Mouse (Mus musculus) heart, embryonic 14.5 days (tissue): ENCODE results near the gene Scaf1. TPM values are rescaled to one million over a fixed set of nuclear protein-coding genes. Genes with fewer than 3 reads are reported as not detected.
A peak's percentile ranks its signal among the peaks of the same experiment; 100 is the strongest.

Source experiments
- ATAC-seq: fragments of 200-750 bp; cut with Nextera tagmentation; 2 replicates; pipeline ENCODE4 v1.8.0; 2017; ENCODE audit warnings: low read depth, moderate TSS enrichment; ENCODE audit not compliant: insufficient number of reproducible peaks, insufficient read depth, low FRiP score
- H3K27ac ChIP-seq, 2 experiments: fragments of 200-500 bp in 1 of 2; fragments of 300-500 bp in 1 of 2; sonication (generic) in 1 of 2; replicated peaks in 1 of 2; 2 replicates each; pipeline ENCODE4 v1.5.1; 2012 to 2014; ENCODE audit warnings: low read depth in 2 of 2, low read length in 2 of 2, control low read depth in 1 of 2, mild to moderate bottlenecking in 1 of 2, mixed read lengths in 1 of 2; ENCODE audit not compliant: control insufficient read depth in 1 of 2, insufficient read depth in 1 of 2
- H3K27me3 ChIP-seq: fragments of 300-500 bp; sonication (generic); 2 replicates; pipeline ENCODE4 v1.6.1; 2014; ENCODE audit warnings: mild to moderate bottlenecking, low read length, control low read depth; ENCODE audit not compliant: control insufficient read depth, insufficient read depth
- H3K36me3 ChIP-seq: fragments of 300-500 bp; sonication (generic); 2 replicates; pipeline ENCODE4 v1.6.1; 2014; ENCODE audit warnings: mild to moderate bottlenecking, control low read depth, low read length, mixed read lengths; ENCODE audit not compliant: control insufficient read depth, insufficient read depth
- H3K4me1 ChIP-seq, 2 experiments: fragments of 200-500 bp in 1 of 2; fragments of 300-500 bp in 1 of 2; sonication (generic) in 1 of 2; 2 replicates each; pipeline ENCODE4 v1.6.1; 2012 to 2014; ENCODE audit warnings: low read length in 2 of 2, control low read depth in 1 of 2, mixed read lengths in 1 of 2; ENCODE audit not compliant: control insufficient read depth in 2 of 2, insufficient read depth in 2 of 2
- H3K4me2 ChIP-seq: fragments of 300-500 bp; sonication (generic); 2 replicates; pipeline ENCODE4 v1.6.1; 2014; ENCODE audit warnings: mild to moderate bottlenecking, low read length
- H3K4me3 ChIP-seq, 2 experiments: fragments of 200-500 bp in 1 of 2; fragments of 300-500 bp in 1 of 2; sonication (generic) in 1 of 2; 2 replicates each; pipeline ENCODE4 v1.5.1; 2012 to 2014; ENCODE audit warnings: low read length in 2 of 2, mild to moderate bottlenecking in 2 of 2, control low read depth in 1 of 2, low read depth in 1 of 2, moderate library complexity in 1 of 2; ENCODE audit not compliant: control insufficient read depth in 1 of 2, insufficient read depth in 1 of 2
- H3K9ac ChIP-seq: fragments of 300-500 bp; sonication (generic); 2 replicates; pipeline ENCODE4 v1.6.1; 2014; ENCODE audit warnings: mild to moderate bottlenecking, low read length
- H3K9me3 ChIP-seq: fragments of 300-500 bp; sonication (generic); 2 replicates; pipeline ENCODE4 v1.6.1; 2016; ENCODE audit warnings: low read length, control low read depth; ENCODE audit not compliant: control insufficient read depth
- WGBS: fragments of 180-500 bp; shearing (Covaris S2); extraction: QIAGEN DNeasy Blood & Tissue Kit; methylation state at CpG from one replicate; pipeline ENCODE4 v1.1.7; 2014; 5-methylcytosine and 5-hydroxymethylcytosine counted together
- polyA plus RNA-seq: library from polyadenylated mRNA; unstranded; fragments of >200 nt; fragmentation: Nextera tagmentation; extraction: Ambion mirVana; gene quantifications from 2 replicates; pipeline ENCODE4 v1.2.1, GENCODE M21; 2014

The Scaf1 gene
- polyA plus RNA-seq, 1 experiment from 2014 or later, result 36.2 TPM

- no peak overlapping the region for H3K9ac ChIP-seq
- WGBS, result 61% methylated on average over 14 of the region's 14 CpGs
- H3K4me3 ChIP-seq, result no peak overlapping the region
- peaks cover 7 to 8% of the 10 kb centered on the region in 2 experiments; a peak in 3 of 4 replicates for H3K4me1 ChIP-seq
- no peak overlapping the region for H3K27ac ChIP-seq
- H3K36me3 ChIP-seq, result no peaks in the 10 kb centered on the region
- ATAC-seq, result no peak
- H3K4me2 ChIP-seq, result no peak overlapping the region
- no peaks in the 10 kb centered on the region for H3K27me3 ChIP-seq
- no peaks in the 10 kb centered on the region for H3K9me3 ChIP-seq
Observed at GRCm38 (mm10) chr7:45056329-45056971, 40.3 kb upstream of the Scaf1 start.

- WGBS, result under 1% methylated on average over 33 of the region's 33 CpGs
- peak overlapping the region; percentile 92 for H3K9ac ChIP-seq
- no peaks in the 10 kb centered on the region for H3K9me3 ChIP-seq
Observed at GRCm38 (mm10) chr7:45053931-45054510, 37.9 kb upstream of the Scaf1 start.

GRCm38 (mm10) chr7:45053117-45053930 lies 37.2 kb upstream of the Scaf1 start:
- peak; percentile 58 for ATAC-seq
- Histone ChIP-seq H3K36me3 (peaks cover 25% of the 10 kb centered on the region), H3K4me1 (peaks cover 7 to 14% of the 10 kb centered on the region in 2 experiments; a peak in 3 of 4 replicates), H3K4me3 (peak overlapping the region; percentile 75 to 99), H3K9ac (peak overlapping the region; percentile 92), H3K27ac (peak overlapping the region; percentile 97), H3K9me3 (no peaks in the 10 kb centered on the region), H3K27me3 (no peaks in the 10 kb centered on the region), H3K4me2 (peak overlapping the region; percentile 97)
- under 1% methylated on average over 21 of the region's 59 CpGs for WGBS

More at GRCm38 (mm10) chr7:45053931-45054510, 37.9 kb upstream of the Scaf1 start:
- Histone ChIP-seq H3K4me1 (peaks cover 7 to 14% of the 10 kb centered on the region in 2 experiments; a peak in 3 of 4 replicates), H3K36me3 (peaks cover 18% of the 10 kb centered on the region), H3K4me2 (peak overlapping the region; percentile 97), H3K4me3 (peak overlapping the region; percentile 45 to 75), H3K27ac (peak overlapping the region; percentile 92 to 97), H3K27me3 (no peaks in the 10 kb centered on the region)
- ATAC-seq, result peak; percentile 95

- Histone ChIP-seq H3K4me1 (peaks cover 7 to 14% of the 10 kb centered on the region in 2 experiments; a peak in 3 of 4 replicates), H3K4me3 (peak within 1 kb of the TSS; percentile 75 to 99)
- ATAC-seq, result no peak; the same call in 1 of the 2 replicates
Observed at GRCm38 (mm10) chr7:45052862-45053116, 36.6 kb upstream of the Scaf1 start, which contains the start of gene Prr12. Prr12 (minus strand) TSS chr7:45052881.

GRCm38 (mm10) chr7:45052181-45052861 lies 36.2 kb upstream of the Scaf1 start:
- H3K36me3 ChIP-seq, result peaks cover 35% of the 10 kb centered on the region
- WGBS, result under 1% methylated on average over 38 of the region's 38 CpGs
- ATAC-seq, result no peak
- peak overlapping the region; percentile 92 for H3K9ac ChIP-seq
- peak overlapping the region; percentile 75 to 99 for H3K4me3 ChIP-seq
- peaks cover 7 to 14% of the 10 kb centered on the region in 2 experiments; a peak in 3 of 4 replicates for H3K4me1 ChIP-seq
- peak overlapping the region; percentile 87 to 97 for H3K27ac ChIP-seq
- H3K9me3 ChIP-seq, result no peaks in the 10 kb centered on the region
- no peaks in the 10 kb centered on the region for H3K27me3 ChIP-seq
- peak overlapping the region; percentile 97 for H3K4me2 ChIP-seq

More at GRCm38 (mm10) chr7:45052862-45053116, 36.6 kb upstream of the Scaf1 start, which contains the start of gene Prr12:
- Histone ChIP-seq H3K27me3 (no peaks in the 10 kb centered on the region), H3K9me3 (no peaks in the 10 kb centered on the region), H3K4me2 (peak within 1 kb of the TSS; percentile 97), H3K27ac (peak within 1 kb of the TSS; percentile 97), H3K9ac (peak within 1 kb of the TSS; percentile 92), H3K36me3 (peaks cover 30% of the 10 kb centered on the region)
- 0% methylated on average over 8 of the region's 18 CpGs for WGBS

- H3K4me3 ChIP-seq, result peak overlapping the region; percentile 75 to 99
- H3K9ac ChIP-seq, result peak overlapping the region; percentile 92
- no peak for ATAC-seq
- no peaks in the 10 kb centered on the region for H3K27me3 ChIP-seq
- peaks cover 7 to 14% of the 10 kb centered on the region in 2 experiments; a peak in 3 of 4 replicates for H3K4me1 ChIP-seq
- H3K36me3 ChIP-seq, result peaks cover 42% of the 10 kb centered on the region
- H3K9me3 ChIP-seq, result no peaks in the 10 kb centered on the region
- H3K4me2 ChIP-seq, result peak overlapping the region; percentile 97
- peak overlapping the region; percentile 87 to 97 for H3K27ac ChIP-seq
- WGBS, result 3% methylated on average over 13 of the region's 13 CpGs
Observed at GRCm38 (mm10) chr7:45051601-45051974, 35.4 kb upstream of the Scaf1 start.
